Mouse (Mus musculus) liver (tissue): Measurements from ENCODE around the gene Olfr460.
A peak's percentile ranks its signal among the peaks of the same experiment; 100 is the strongest.
"Not testable (repeated sequence)": the region's sequence is repeated elsewhere in the genome, so short reads cannot be mapped to it uniquely, and the experiment has no call there.

Experiments used
- DNase-seq: peaks from one replicate; pipeline ENCODE4 v3.0.0-alpha.2; 2020; ENCODE audit warnings: mixed read lengths

The Olfr460 gene

GRCm38 (mm10) chr6:40569187-40569586, at the start of gene Olfr460:
Gene Olfr460 (plus strand): TSS chr6:40569487.
- DNase-seq: no peak

- no peak for DNase-seq
Observed at GRCm38 (mm10) chr6:40544690-40545089, 24.6 kb upstream of the Olfr460 start.

DNA sequence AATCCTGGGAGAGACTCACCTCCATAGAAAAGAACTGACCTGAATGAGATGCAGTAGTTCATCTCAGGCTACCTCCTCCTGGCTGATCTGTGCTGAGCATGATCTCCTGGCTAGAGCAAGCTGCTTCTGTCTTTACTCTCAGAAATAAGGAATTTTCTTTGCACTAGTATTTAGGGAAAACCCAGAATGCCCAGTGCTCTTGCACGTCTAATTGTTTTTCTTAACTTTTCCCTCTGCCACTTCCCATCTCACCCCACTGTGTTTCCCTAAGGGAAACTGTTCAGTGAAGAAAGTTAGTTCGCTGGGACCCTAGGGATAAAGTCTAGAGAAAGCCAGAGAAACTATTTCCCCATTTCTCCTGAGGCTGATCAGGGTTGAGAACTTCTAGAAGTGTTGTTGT, 14.3 kb upstream of the Olfr460 start, which contains the start of gene Olfr461:
TSS of gene Olfr461 (minus strand) at position 101 of the 400 bp plus-strand sequence.
- DNase-seq: no peak

DNA sequence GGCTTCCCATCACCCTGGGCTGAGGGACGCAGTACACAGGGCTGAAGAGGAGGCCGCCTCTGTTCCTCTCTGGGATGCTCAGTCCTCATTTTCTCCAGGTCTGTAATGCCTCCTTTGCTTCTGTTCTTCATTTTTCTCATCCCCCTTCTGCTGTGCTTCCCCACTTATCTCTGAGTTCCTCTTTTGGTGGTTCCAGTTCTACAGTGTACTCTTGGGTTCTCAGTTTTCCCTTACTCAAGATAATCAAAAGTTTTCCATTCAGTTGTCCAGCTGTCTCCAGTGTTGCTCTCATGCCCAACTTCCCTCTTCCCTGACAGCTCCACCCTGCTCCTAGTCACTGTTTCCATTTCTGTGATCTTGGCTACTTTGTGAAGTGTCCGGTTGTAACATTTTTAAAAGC, 4.3 kb downstream of the Olfr460 start:
- DNase-seq: no peak

GRCm38 (mm10) chr6:40576305-40576704, 7.0 kb downstream of the Olfr460 start:
- DNase-seq: no peak

DNA sequence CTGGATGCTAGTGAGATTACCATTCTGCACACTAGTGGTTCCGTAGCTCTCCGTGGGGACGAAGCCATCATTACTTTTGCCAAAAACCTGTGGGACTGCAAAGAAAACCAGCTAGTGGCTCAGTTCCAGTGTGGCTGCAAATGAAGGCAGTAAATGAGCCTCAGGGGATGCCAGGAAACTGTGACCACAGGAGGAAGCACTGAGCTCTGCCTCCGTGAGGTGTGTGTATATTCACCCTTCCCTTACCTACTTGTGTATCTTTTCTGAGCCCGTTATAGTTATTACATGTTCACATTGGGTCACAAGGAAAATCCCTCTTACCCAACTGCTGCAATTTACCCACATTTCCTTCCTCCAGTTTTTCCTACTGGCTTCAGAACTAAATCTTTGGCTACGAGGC, 15.0 kb downstream of the Olfr460 start:
- no peak for DNase-seq

DNA sequence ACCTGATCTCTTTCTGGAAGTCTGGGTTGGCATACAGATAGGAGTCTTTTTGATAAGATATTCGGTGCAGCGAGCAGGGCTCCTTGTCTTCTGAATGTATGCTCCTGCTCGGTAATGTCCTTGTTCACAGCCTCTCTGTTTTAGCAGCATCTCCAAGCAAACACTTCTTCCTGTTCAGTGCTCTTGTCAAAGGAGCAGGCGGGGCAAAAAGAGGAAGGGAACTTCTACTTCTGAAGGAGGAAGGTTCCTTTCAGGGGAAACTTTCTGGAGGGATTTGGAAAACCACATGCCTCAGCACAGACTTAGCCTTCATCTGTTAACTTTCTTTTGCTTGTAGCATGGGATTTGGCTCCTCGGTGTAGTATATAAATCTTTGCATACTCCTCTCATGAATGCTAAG, 16.4 kb downstream of the Olfr460 start, which contains the start of gene Clec5a:
TSS of gene Clec5a (minus strand) at position 177 of the 400 bp plus-strand sequence.
- DNase-seq: no peak

DNA sequence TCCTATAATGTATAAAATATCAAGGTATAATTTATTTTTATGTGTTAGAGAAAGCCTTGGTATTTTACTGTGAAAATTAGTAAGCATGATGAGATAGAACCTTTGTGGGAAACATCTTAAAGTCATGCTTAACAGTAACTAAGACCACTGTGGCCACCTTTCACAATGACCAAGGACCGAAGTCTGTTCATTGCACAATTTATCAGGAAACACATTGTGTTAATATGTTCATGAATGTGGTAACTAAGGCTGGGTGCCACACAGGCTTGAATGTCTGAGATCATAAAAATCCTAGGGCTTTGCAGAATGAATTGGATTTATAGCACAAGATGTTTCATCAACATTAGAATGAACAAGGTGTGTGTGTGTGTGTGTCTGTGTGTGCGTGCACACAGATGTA, 19.1 kb downstream of the Olfr460 start:
- DNase-seq: no peak

GRCm38 (mm10) chr6:40594804-40595550, 25.7 kb downstream of the Olfr460 start:
- no peak for DNase-seq

GRCm38 (mm10) chr6:40598546-40598945, 29.3 kb downstream of the Olfr460 start:
- not testable (repeated sequence) for DNase-seq

DNA sequence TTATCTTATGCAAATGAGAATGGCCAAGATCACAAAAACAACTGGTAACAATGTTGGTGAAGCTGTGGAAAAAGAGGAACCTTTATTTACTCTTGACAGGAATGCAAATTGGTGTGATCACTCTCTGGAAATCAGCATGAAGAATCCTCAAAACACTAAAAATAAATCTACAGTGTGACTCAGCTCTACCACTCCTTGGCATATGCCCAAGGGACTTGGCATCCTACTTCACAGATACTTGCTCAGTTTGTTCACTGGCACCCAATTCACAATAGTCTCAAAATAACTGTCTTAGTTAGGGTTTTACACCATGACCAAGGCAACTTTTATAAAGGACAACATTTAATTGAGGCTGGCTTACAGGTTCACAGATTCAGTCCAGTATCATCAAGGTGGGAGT, 38.1 kb downstream of the Olfr460 start:
- DNase-seq: no peak

DNA sequence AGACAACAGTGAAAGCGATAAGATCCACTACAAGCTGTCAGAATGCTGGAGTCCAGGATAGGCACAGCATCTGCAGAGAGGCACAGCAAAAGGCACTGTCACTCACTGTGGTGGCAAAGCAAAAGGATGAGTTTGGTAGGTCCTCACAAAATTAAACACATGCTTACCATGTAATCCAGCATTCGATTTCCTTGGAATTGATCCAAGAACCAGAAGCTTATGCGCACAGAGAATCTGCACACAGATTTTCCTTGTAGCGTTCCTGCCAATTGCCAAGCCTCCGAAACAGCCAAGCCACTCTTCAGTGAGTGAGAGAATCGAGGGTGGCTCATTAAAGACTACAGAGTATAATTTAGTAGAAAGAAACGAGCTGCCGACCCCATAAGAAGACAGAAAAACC, 41.0 kb downstream of the Olfr460 start:
- DNase-seq: no peak

GRCm38 (mm10) chr6:40613260-40613852, 44.1 kb downstream of the Olfr460 start, which contains the start of gene Tas2r138:
Gene Tas2r138 (minus strand): TSS chr6:40613310.
- no peak for DNase-seq

DNA sequence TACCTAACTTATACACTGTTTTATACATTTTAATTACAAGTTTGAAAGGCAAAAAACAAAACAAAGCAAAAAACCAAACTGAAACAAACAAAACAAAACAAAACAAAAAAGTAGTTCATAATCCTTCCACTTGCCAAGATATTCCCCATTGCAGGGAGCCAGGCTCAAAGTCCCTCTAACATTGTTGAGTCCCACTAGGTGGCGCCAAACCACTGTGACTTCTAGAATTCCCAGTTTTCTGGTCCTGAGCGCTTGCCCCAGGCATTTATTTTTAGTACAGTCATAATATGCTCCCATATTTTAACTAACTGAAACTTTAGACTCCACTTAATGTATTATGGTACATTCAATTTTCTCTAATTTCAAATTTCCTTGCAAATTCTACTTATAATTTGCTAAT, 48.7 kb downstream of the Olfr460 start:
- DNase-seq: peak; percentile 55
